Mouse (Mus musculus): ENCODE data around the gene Fbn1. TPM values are rescaled to one million over a fixed set of nuclear protein-coding genes. Genes with fewer than 3 reads are reported as not detected.

Fbn1 gene
- total and polyA plus RNA-seq, 3 experiments: 0.04 to 0.17 (median 0.09) TPM

- Histone ChIP-seq H3K27ac (ENCODE audit: insufficient read depth, low read depth) (no peak overlapping the region), H3K4me3 (replicated peaks in 1 of 3; ENCODE audit: low read depth in 2 of 3, low read length in 2 of 3, poor library complexity in 1 of 3) (no peak overlapping the region), H3K9me3 (replicated peaks; ENCODE audit: low read length) (no peaks in the 10 kb centered on the region), H3K9ac (ENCODE audit: insufficient read depth, low read depth) (no peak overlapping the region), H3K27me3 (replicated peaks) (no peaks in the 10 kb centered on the region), H3K36me3 (replicated peaks in 1 of 2; ENCODE audit: control insufficient read depth in 1 of 2, insufficient read depth in 1 of 2, low read length in 1 of 2) (no peaks in the 10 kb centered on the region), H3K4me2 (ENCODE audit: insufficient read depth, low read depth, poor library complexity, severe bottlenecking) (no peak overlapping the region), H3K4me1 (ENCODE audit: control insufficient read depth in 1 of 2, insufficient read depth in 2 of 2) (peaks cover 0 to 5% of the 10 kb centered on the region in 2 experiments; a peak in 2 of 4 replicates), H3K79me2 (replicated peaks; ENCODE audit: control insufficient read depth, extremely low read depth, insufficient read depth, poor library complexity, severe bottlenecking) (no peaks in the 10 kb centered on the region)
- in situ Hi-C loops (cut with MboI; ENCODE audit: low pct_ligation_motif_present, low pct_unique_long_range_greater_than_20kb, low sequenced_read_pairs) (no loop called here), dilution Hi-C loops (cut with MboI; ENCODE audit: extremely low pct_ligation_motif_present, extremely low pct_unique_long_range_greater_than_20kb, low sequenced_read_pairs) (no loop called here)
- no peak for TF ChIP-seq IRF4 (IDR thresholded peaks at IDR 0.05; ENCODE audit: low read depth, low read length)
- TF ChIP-seq ZC3H11A (IDR thresholded peaks at IDR 0.05; ENCODE audit: low read depth, low read length): no peak
- no peak for DNase-seq (ENCODE audit: extremely low read depth)
These were observed 110.0 kb downstream of the Fbn1 start for GRCm38 (mm10) chr2:125397796-125398195.

DNA sequence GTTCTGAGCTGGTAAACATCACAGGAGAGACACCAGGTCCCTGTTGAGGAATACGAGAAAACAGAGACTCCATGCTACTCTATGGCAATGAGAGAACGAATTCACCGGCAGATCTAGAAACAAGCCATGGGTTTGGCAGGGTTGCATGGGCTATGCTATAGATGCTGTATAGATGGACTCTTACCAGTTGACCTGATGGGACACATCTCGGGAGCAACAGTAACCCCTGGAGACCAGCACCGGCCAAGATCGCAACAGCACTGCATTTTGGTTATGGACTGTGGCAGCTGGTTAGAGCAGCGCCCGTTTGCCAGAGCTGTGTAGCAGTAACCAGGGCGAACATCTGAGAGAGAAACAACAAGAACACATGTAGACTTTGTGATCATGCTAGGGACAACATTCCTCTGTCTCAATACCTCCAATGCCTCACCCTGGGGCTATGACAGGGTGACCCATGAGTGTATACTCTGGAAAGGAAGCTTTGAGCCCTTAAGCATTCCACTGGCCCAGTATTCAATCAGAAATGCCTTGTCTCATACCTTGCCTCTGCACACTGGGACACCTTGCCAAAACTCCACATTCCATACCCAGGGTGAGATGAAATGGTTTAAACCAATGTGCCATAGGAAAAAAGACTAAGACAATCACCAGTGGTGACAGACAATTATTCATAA is 113.2 kb downstream of the Fbn1 start:
- H3K4me3 ChIP-seq (replicated peaks in 1 of 3; ENCODE audit: low read depth in 2 of 3, low read length in 2 of 3, poor library complexity in 1 of 3): no peak overlapping the region
- DNase-seq (ENCODE audit: extremely low read depth): no peak
- no peak overlapping the region for H3K4me2 ChIP-seq (ENCODE audit: insufficient read depth, low read depth, poor library complexity, severe bottlenecking)
- H3K4me1 ChIP-seq (ENCODE audit: control insufficient read depth in 1 of 2, insufficient read depth in 2 of 2): peaks cover 0 to 5% of the 10 kb centered on the region in 2 experiments; a peak in 2 of 4 replicates
- H3K79me2 ChIP-seq (replicated peaks; ENCODE audit: control insufficient read depth, extremely low read depth, insufficient read depth, poor library complexity, severe bottlenecking): no peaks in the 10 kb centered on the region
- no peaks in the 10 kb centered on the region for H3K9me3 ChIP-seq (replicated peaks; ENCODE audit: low read length)
- no peak for TF ChIP-seq TCF12 (IDR thresholded peaks at IDR 0.05; ENCODE audit: low read depth, low read length)
- no peak for TF ChIP-seq MAZ (IDR thresholded peaks at IDR 0.05; ENCODE audit: low read depth, low read length)
- no peak for TF ChIP-seq POLR2AphosphoS2 (IDR thresholded peaks at IDR 0.05; ENCODE audit: low read depth, low read length)
- TF ChIP-seq MXI1 (IDR thresholded peaks at IDR 0.05; ENCODE audit: low read depth, low read length): no peak
- TF ChIP-seq ZNF384 (IDR thresholded peaks at IDR 0.05; ENCODE audit: low read depth, low read length): no peak
- TF ChIP-seq TBP (conservative IDR thresholded peaks at IDR 0.05; ENCODE audit: low read depth, low read length): no peak
- TF ChIP-seq MYC (IDR thresholded peaks at IDR 0.05; ENCODE audit: low read depth, low read length): no peak
- dilution Hi-C loops (cut with MboI; ENCODE audit: extremely low pct_ligation_motif_present, extremely low pct_unique_long_range_greater_than_20kb, low sequenced_read_pairs): no loop called here
- in situ Hi-C loops (cut with MboI; ENCODE audit: low pct_ligation_motif_present, low pct_unique_long_range_greater_than_20kb, low sequenced_read_pairs): no loop called here
- H3K27me3 ChIP-seq (replicated peaks): no peaks in the 10 kb centered on the region
- no peaks in the 10 kb centered on the region for H3K36me3 ChIP-seq (replicated peaks in 1 of 2; ENCODE audit: control insufficient read depth in 1 of 2, insufficient read depth in 1 of 2, low read length in 1 of 2)
- H3K9ac ChIP-seq (ENCODE audit: insufficient read depth, low read depth): no peak overlapping the region
- no peak overlapping the region for H3K27ac ChIP-seq (ENCODE audit: insufficient read depth, low read depth)

GRCm38 (mm10) chr2:125391582-125391981 is 116.2 kb downstream of the Fbn1 start:
- Histone ChIP-seq H3K36me3 (replicated peaks in 1 of 2; ENCODE audit: control insufficient read depth in 1 of 2, insufficient read depth in 1 of 2, low read length in 1 of 2) (no peaks in the 10 kb centered on the region), H3K9me3 (replicated peaks; ENCODE audit: low read length) (no peaks in the 10 kb centered on the region), H3K4me1 (ENCODE audit: control insufficient read depth in 1 of 2, insufficient read depth in 2 of 2) (no peaks in the 10 kb centered on the region), H3K27me3 (replicated peaks) (no peaks in the 10 kb centered on the region), H3K4me2 (ENCODE audit: insufficient read depth, low read depth, poor library complexity, severe bottlenecking) (no peak overlapping the region), H3K9ac (ENCODE audit: insufficient read depth, low read depth) (no peak overlapping the region), H3K79me2 (replicated peaks; ENCODE audit: control insufficient read depth, extremely low read depth, insufficient read depth, poor library complexity, severe bottlenecking) (no peaks in the 10 kb centered on the region), H3K27ac (ENCODE audit: insufficient read depth, low read depth) (no peak overlapping the region), H3K4me3 (replicated peaks in 1 of 3; ENCODE audit: low read depth in 2 of 3, low read length in 2 of 3, poor library complexity in 1 of 3) (no peak overlapping the region)
- dilution Hi-C loops (cut with MboI; ENCODE audit: extremely low pct_ligation_motif_present, extremely low pct_unique_long_range_greater_than_20kb, low sequenced_read_pairs): no loop called here
- no peak for DNase-seq (ENCODE audit: extremely low read depth)
- in situ Hi-C loops (cut with MboI; ENCODE audit: low pct_ligation_motif_present, low pct_unique_long_range_greater_than_20kb, low sequenced_read_pairs): no loop called here
- no peak for TF ChIP-seq MAZ (IDR thresholded peaks at IDR 0.05; ENCODE audit: low read depth, low read length)
- no peak for TF ChIP-seq SIN3A (IDR thresholded peaks at IDR 0.05; ENCODE audit: low read length)
- TF ChIP-seq MYC (IDR thresholded peaks at IDR 0.05; ENCODE audit: low read depth, low read length): no peak
- no peak for TF ChIP-seq CHD2 (IDR thresholded peaks at IDR 0.05; ENCODE audit: low read length)
- TF ChIP-seq TCF12 (IDR thresholded peaks at IDR 0.05; ENCODE audit: low read depth, low read length): no peak
- TF ChIP-seq PAX5 (IDR thresholded peaks at IDR 0.05; ENCODE audit: low read length): no peak
- TF ChIP-seq POLR2AphosphoS2 (IDR thresholded peaks at IDR 0.05; ENCODE audit: low read depth, low read length): no peak
